Comparison of ENCODE assay signal across 8 mouse cellular contexts in the genomic region with DNA sequence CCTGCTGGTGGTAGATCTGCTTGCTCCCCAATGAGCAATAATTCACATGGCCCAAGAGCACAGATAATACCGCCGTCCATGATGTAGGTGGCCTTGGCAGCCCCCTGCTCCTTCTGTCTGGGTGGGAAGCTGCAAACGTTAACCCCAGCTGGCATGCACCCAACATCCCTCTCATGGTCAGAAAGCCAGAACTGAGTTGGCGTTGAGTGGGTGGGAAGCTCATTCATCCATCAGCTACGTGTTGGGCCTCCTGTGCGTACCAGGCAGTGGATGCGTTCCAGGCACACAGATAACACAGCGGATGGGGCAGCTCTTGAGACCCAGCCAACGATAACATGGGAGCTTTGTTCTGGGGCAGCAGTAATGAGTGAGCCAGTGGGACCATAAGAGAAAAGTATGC.
DNase-seq lines count a peak whose midpoint lies in the region; ATAC-seq and TF ChIP-seq lines count a peak whose summit lies in the region.
"Had no signal": no experiment of that assay in that cellular context is flagged by ENCODE, and none has a peak within 500 bp of the region (broad histone marks: within the 10 kb centered on the region; RNA-seq: fewer than 3 reads in every experiment).

No protein-coding gene starts in this region.

- H3K27ac ChIP-seq in embryonic fibroblast, embryonic 13.5 days (ENCODE audit: insufficient read depth, low read length), result peak overlapping the region; percentile 90
- H3K27ac ChIP-seq: hindbrain, embryonic 15.5 days had no signal

- ATAC-seq in granulocyte monocyte progenitor cell, adult 5-6 weeks (replicated peaks; ENCODE audit: poor library complexity, severe bottlenecking), result no peak

- no peak for TF ChIP-seq POLR2A in embryonic fibroblast, embryonic 13.5 days (IDR thresholded peaks at IDR 0.05; ENCODE audit: low read depth, low read length)

- peak; percentile 44 for DNase-seq in 3T3-L1 (ENCODE audit: low read depth, low spot score)
- DNase-seq in layer of hippocampus, adult 9-10 months (ENCODE audit: low spot score), result peak; percentile 57
- peak; percentile 75 for DNase-seq in right cerebral cortex, adult 18-20 months
- DNase-seq in thymus, postnatal 14 days, result no peak

- H3K4me3 ChIP-seq in C2C12 (ENCODE audit: insufficient read depth, poor library complexity, severe bottlenecking), result no peak overlapping the region
- H3K4me3 ChIP-seq in embryonic fibroblast, embryonic 13.5 days (ENCODE audit: insufficient read depth, low read length), result no peak overlapping the region
- H3K4me3 ChIP-seq: hindbrain, embryonic 15.5 days had no signal

- peaks cover 76% of the 10 kb centered on the region for H3K79me2 ChIP-seq in C2C12 (ENCODE audit: control insufficient read depth, insufficient read depth)

- no peaks in the 10 kb centered on the region for H3K27me3 ChIP-seq in C2C12 (ENCODE audit: control insufficient read depth, insufficient read depth, insufficient read length)
- H3K27me3 ChIP-seq: hindbrain, embryonic 15.5 days had no signal

- peaks cover 24% of the 10 kb centered on the region for H3K36me3 ChIP-seq in C2C12 (ENCODE audit: control insufficient read depth, insufficient read depth)
- H3K36me3 ChIP-seq: hindbrain, embryonic 15.5 days had no signal

- TF ChIP-seq CTCF in C2C12 (IDR thresholded peaks at IDR 0.05; ENCODE audit: control insufficient read depth, insufficient read depth, insufficient read length), result no peak
- TF ChIP-seq CTCF in embryonic fibroblast, embryonic 13.5 days (IDR thresholded peaks at IDR 0.05; ENCODE audit: borderline replicate concordance, insufficient read depth, low read length), result no peak

- peaks cover 28% of the 10 kb centered on the region for H3K4me1 ChIP-seq in embryonic fibroblast, embryonic 13.5 days (ENCODE audit: control insufficient read depth, insufficient read depth, low read length)

- peaks cover 56% of the 10 kb centered on the region for H3K79me3 ChIP-seq in C2C12 (ENCODE audit: low read depth)

- no peak overlapping the region for H3ac ChIP-seq in C2C12 (ENCODE audit: control insufficient read depth, insufficient read length, low read depth)

TF ChIP-seq in C2C12, 6 proteins besides CTCF, POLR2A, EP300 and RAD21:
- peak; percentile 45 for TF ChIP-seq MYOD1 (IDR thresholded peaks at IDR 0.05; ENCODE audit: control insufficient read depth, insufficient read length, low read depth)
- no peak for TF ChIP-seq MAX (IDR thresholded peaks at IDR 0.05)
TF ChIP-seq in C2C12: peak in this region for 1.
